13 mouse cellular contexts compared by ENCODE assay signal in genomic region chr1:60824218-60825125, GRCm38 (mm10).
A peak's percentile ranks its signal among the peaks of the same experiment; 100 is the strongest.
DNase-seq lines count a peak whose midpoint lies in the region; ATAC-seq and TF ChIP-seq lines count a peak whose summit lies in the region.
"Had no signal": no experiment of that assay in that cellular context is flagged by ENCODE, and none has a peak within 500 bp of the region (broad histone marks: within the 10 kb centered on the region; RNA-seq: fewer than 3 reads in every experiment).

No protein-coding gene starts in this region.

- H3K4me1 ChIP-seq in embryonic facial prominence, embryonic 13.5 days = peaks cover 16% of the 10 kb centered on the region
- H3K4me1 ChIP-seq in embryonic facial prominence, embryonic 10.5 days = peaks cover 3% of the 10 kb centered on the region; the same call in 1 of the 2 replicates
- peaks cover 15% of the 10 kb centered on the region for H3K4me1 ChIP-seq in kidney, embryonic 16.5 days (ENCODE audit: insufficient read depth, low read length)
- peaks cover 4% of the 10 kb centered on the region for H3K4me1 ChIP-seq in lung, embryonic 14.5 days (ENCODE audit: insufficient read depth)
- no peaks in the 10 kb centered on the region for H3K4me1 ChIP-seq in stomach, embryonic 14.5 days (ENCODE audit: control insufficient read depth, insufficient read depth, low read length)
- H3K4me1 ChIP-seq: limb, embryonic 12.5 days had no signal

- H3K4me2 ChIP-seq in embryonic facial prominence, embryonic 13.5 days = no peak overlapping the region
- H3K4me2 ChIP-seq in kidney, embryonic 16.5 days (replicated peaks; ENCODE audit: low read depth, low read length) = no peak overlapping the region
- no peak overlapping the region for H3K4me2 ChIP-seq in lung, embryonic 14.5 days
- H3K4me2 ChIP-seq in stomach, embryonic 14.5 days (replicated peaks; ENCODE audit: low read depth, low read length) = no peak overlapping the region
- H3K4me2 ChIP-seq: limb, embryonic 12.5 days had no signal

- no peak overlapping the region for H3K9ac ChIP-seq in embryonic facial prominence, embryonic 13.5 days
- H3K9ac ChIP-seq in kidney, embryonic 16.5 days (replicated peaks; ENCODE audit: low read length) = no peak overlapping the region
- no peak overlapping the region for H3K9ac ChIP-seq in lung, embryonic 14.5 days
- no peak overlapping the region for H3K9ac ChIP-seq in stomach, embryonic 14.5 days (replicated peaks; ENCODE audit: low read depth, low read length)
- H3K9ac ChIP-seq: limb, embryonic 12.5 days had no signal

- H3K36me3 ChIP-seq in embryonic facial prominence, embryonic 13.5 days = no peaks in the 10 kb centered on the region
- H3K36me3 ChIP-seq in embryonic facial prominence, embryonic 10.5 days (replicated peaks) = no peaks in the 10 kb centered on the region
- no peaks in the 10 kb centered on the region for H3K36me3 ChIP-seq in kidney, embryonic 16.5 days (ENCODE audit: insufficient read depth, low read length)
- no peaks in the 10 kb centered on the region for H3K36me3 ChIP-seq in lung, embryonic 14.5 days (ENCODE audit: insufficient read depth)
- H3K36me3 ChIP-seq in stomach, embryonic 14.5 days (ENCODE audit: control insufficient read depth, insufficient read depth, low read length) = no peaks in the 10 kb centered on the region
- H3K36me3 ChIP-seq: limb, embryonic 12.5 days had no signal

- H3K4me3 ChIP-seq in embryonic facial prominence, embryonic 13.5 days = no peak overlapping the region
- H3K4me3 ChIP-seq in embryonic facial prominence, embryonic 10.5 days = no peak overlapping the region
- no peak overlapping the region for H3K4me3 ChIP-seq in kidney, embryonic 16.5 days (ENCODE audit: low read length)
- no peak overlapping the region for H3K4me3 ChIP-seq in lung, embryonic 14.5 days (ENCODE audit: low read depth, low read length)
- H3K4me3 ChIP-seq in stomach, embryonic 14.5 days (ENCODE audit: low read depth, low read length) = no peak overlapping the region
- H3K4me3 ChIP-seq: limb, embryonic 12.5 days had no signal

- WGBS in embryonic facial prominence, embryonic 13.5 days = 79% methylated on average over 5 of the region's 5 CpGs
- 89% methylated on average over 5 of the region's 5 CpGs for WGBS in embryonic facial prominence, embryonic 10.5 days
- WGBS in kidney, embryonic 16.5 days = 77% methylated on average over 5 of the region's 5 CpGs
- 39% methylated on average over 5 of the region's 5 CpGs for WGBS in lung, embryonic 14.5 days
- WGBS in stomach, embryonic 14.5 days = 70% methylated on average over 5 of the region's 5 CpGs

- no peak for TF ChIP-seq CTCF in lung, embryonic 14.5 days (IDR thresholded peaks at IDR 0.05; ENCODE audit: low read depth)

- DNase-seq in embryonic facial prominence, embryonic 10.5 days (ENCODE audit: low spot score) = no peak
- DNase-seq in kidney, postnatal 14 days = no peak
- DNase-seq in lung, embryonic 14.5 days = peak; percentile 75
- DNase-seq in layer of hippocampus, postnatal 14 days (ENCODE audit: low spot score in 2 of 2) = no peak
- DNase-seq in adrenal gland, postnatal 14 days = no peak
- DNase-seq: adrenal gland, postnatal 10 days; cerebellum, adult 8-10 months; thymus, postnatal 36 days had no signal

- no peaks in the 10 kb centered on the region for H3K9me3 ChIP-seq in embryonic facial prominence, embryonic 13.5 days
- H3K9me3 ChIP-seq in embryonic facial prominence, embryonic 10.5 days = no peaks in the 10 kb centered on the region
- no peaks in the 10 kb centered on the region for H3K9me3 ChIP-seq in kidney, embryonic 16.5 days (ENCODE audit: low read length)
- H3K9me3 ChIP-seq in lung, embryonic 14.5 days (ENCODE audit: low read depth, low read length) = no peaks in the 10 kb centered on the region
- no peaks in the 10 kb centered on the region for H3K9me3 ChIP-seq in stomach, embryonic 14.5 days (ENCODE audit: control insufficient read depth, low read depth, low read length)
- H3K9me3 ChIP-seq: limb, embryonic 12.5 days had no signal

- no peaks in the 10 kb centered on the region for H3K27me3 ChIP-seq in embryonic facial prominence, embryonic 13.5 days
- no peaks in the 10 kb centered on the region for H3K27me3 ChIP-seq in embryonic facial prominence, embryonic 10.5 days (replicated peaks; ENCODE audit: low read depth, poor library complexity, severe bottlenecking)
- no peaks in the 10 kb centered on the region for H3K27me3 ChIP-seq in kidney, embryonic 16.5 days (ENCODE audit: insufficient read depth, low read length)
- H3K27me3 ChIP-seq in lung, embryonic 14.5 days (ENCODE audit: insufficient read depth, low read length) = no peaks in the 10 kb centered on the region
- H3K27me3 ChIP-seq in stomach, embryonic 14.5 days (ENCODE audit: control insufficient read depth, insufficient read depth, low read length) = no peaks in the 10 kb centered on the region
- H3K27me3 ChIP-seq: limb, embryonic 12.5 days had no signal

- H3K27ac ChIP-seq in embryonic facial prominence, embryonic 13.5 days = 0 out of 2 replicates have a peak overlapping the region, but pooled peaks have one; percentile 65
- H3K27ac ChIP-seq in embryonic facial prominence, embryonic 10.5 days (replicated peaks) = no peak overlapping the region
- peak overlapping the region; percentile 84 for H3K27ac ChIP-seq in kidney, embryonic 16.5 days (ENCODE audit: low read length)
- H3K27ac ChIP-seq in lung, embryonic 14.5 days (ENCODE audit: low read depth) = peak overlapping the region; percentile 78
- 0 out of 2 replicates have a peak overlapping the region, but pooled peaks have one; percentile 21 for H3K27ac ChIP-seq in stomach, embryonic 14.5 days (ENCODE audit: low read length)
- H3K27ac ChIP-seq: limb, embryonic 12.5 days had no signal

- ATAC-seq in embryonic facial prominence, embryonic 13.5 days (ENCODE audit: insufficient number of reproducible peaks, insufficient read depth, low FRiP score, low TSS enrichment, low read depth) = no peak
- ATAC-seq in kidney, embryonic 16.5 days (ENCODE audit: low FRiP score, low TSS enrichment) = no peak
- ATAC-seq in lung, embryonic 14.5 days (ENCODE audit: insufficient read depth) = peak; percentile 23; the same call in 1 of the 2 replicates
- no peak for ATAC-seq in stomach, embryonic 14.5 days (ENCODE audit: insufficient number of reproducible peaks, insufficient read depth, low FRiP score, low read depth)
- ATAC-seq: midbrain, embryonic 16.5 days had no signal
